Mouse (Mus musculus) kidney, embryonic 16.5 days (tissue): ENCODE data around the gene Lrmp. TPM values are rescaled to one million over a fixed set of nuclear protein-coding genes. Genes with fewer than 3 reads are reported as not detected.

Experiments
- ATAC-seq: fragments of 200-750 bp; cut with Nextera tagmentation; 2 replicates; pipeline ENCODE4 v1.8.0; 2017; ENCODE audit warnings: moderate TSS enrichment; ENCODE audit not compliant: low FRiP score, low TSS enrichment
- H3K27ac ChIP-seq: fragments of 300-500 bp; sonication (generic); 2 replicates; pipeline ENCODE4 v1.5.1; 2014; ENCODE audit warnings: low read length
- H3K27me3 ChIP-seq: fragments of 300-500 bp; sonication (generic); 2 replicates; pipeline ENCODE4 v1.6.1; 2014; ENCODE audit warnings: low read length, control low read depth, mixed read lengths; ENCODE audit not compliant: insufficient read depth
- H3K36me3 ChIP-seq: fragments of 300-500 bp; sonication (generic); 2 replicates; pipeline ENCODE4 v1.6.1; 2014; ENCODE audit warnings: low read length, control low read depth, mixed read lengths; ENCODE audit not compliant: insufficient read depth
- H3K4me1 ChIP-seq: fragments of 300-500 bp; sonication (generic); 2 replicates; pipeline ENCODE4 v1.6.1; 2014; ENCODE audit warnings: low read length, control low read depth, mixed read lengths; ENCODE audit not compliant: insufficient read depth
- H3K4me2 ChIP-seq: fragments of 300-500 bp; sonication (generic); replicated peaks from 2 replicates; pipeline ENCODE4 v1.6.1; 2014; ENCODE audit warnings: low read depth, low read length
- H3K4me3 ChIP-seq: fragments of 300-500 bp; sonication (generic); 2 replicates; pipeline ENCODE4 v1.5.1; 2014; ENCODE audit warnings: mild to moderate bottlenecking, low read length
- H3K9ac ChIP-seq: fragments of 300-500 bp; sonication (generic); replicated peaks from 2 replicates; pipeline ENCODE4 v1.6.1; 2014; ENCODE audit warnings: low read length
- H3K9me3 ChIP-seq: fragments of 300-500 bp; sonication (generic); 2 replicates; pipeline ENCODE4 v1.6.1; 2016; ENCODE audit warnings: low read length, control low read depth
- WGBS: fragments of 180-500 bp; shearing (Covaris S2); extraction: QIAGEN DNeasy Blood & Tissue Kit; methylation state at CpG from one replicate; pipeline ENCODE4 v1.1.7; 2014; 5-methylcytosine and 5-hydroxymethylcytosine counted together
- polyA plus RNA-seq: library from polyadenylated mRNA; unstranded; fragments of >200 nt; fragmentation: Nextera tagmentation; extraction: Ambion mirVana; gene quantifications from 2 replicates; pipeline ENCODE4 v1.2.1, GENCODE M21; 2015

The Lrmp gene
- polyA plus RNA-seq, 1 experiment from 2014 or later, result 1.8 TPM

DNA sequence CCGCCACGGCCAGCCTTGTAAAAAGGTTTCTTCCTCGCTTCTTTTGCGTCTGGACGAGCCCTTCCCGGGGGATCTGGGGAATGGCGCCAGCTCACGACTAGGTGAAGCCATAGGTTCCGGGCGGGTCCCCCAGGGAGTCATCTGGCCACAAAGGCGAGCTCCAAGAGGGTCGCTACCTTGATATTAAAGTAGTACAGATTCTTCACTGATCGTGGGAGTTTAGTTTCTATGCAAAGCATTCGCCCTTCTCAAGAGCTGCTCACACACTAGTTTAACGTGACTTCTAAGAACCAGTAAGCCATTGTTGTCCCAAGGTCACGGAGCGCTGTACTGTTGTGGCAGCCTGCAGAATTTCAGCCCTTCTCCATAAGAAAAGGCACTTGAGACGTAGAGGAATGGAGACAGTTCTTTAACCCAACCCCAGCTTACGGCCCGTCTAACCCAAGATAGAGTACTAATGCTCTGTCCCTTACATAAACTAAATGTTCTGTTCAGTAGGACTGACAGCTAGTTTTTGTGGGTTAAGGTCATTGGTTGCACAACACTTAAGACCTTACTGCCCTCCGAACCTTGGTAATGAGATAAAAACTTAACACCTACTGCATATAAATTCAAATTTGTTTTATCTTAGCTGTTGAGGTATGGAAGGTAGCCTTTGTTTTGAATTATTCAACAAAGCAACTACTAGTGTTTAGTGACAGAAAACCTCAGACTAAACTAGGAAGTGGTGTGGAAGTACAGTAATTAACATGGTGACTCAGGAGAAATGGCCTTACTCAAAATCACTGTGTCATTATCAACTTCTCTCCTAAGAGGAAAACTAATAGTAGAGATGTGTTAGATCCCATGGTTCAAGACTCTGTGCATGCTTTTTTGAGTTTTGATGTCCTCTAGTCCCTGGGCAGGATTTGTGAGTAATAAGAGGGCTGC, 96.2 kb downstream of the Lrmp start:
- peak overlapping the region; percentile 72 for H3K4me3 ChIP-seq
- peak overlapping the region; percentile 98 for H3K27ac ChIP-seq
- peaks cover 16% of the 10 kb centered on the region for H3K4me1 ChIP-seq
- no peaks in the 10 kb centered on the region for H3K27me3 ChIP-seq
- H3K36me3 ChIP-seq, result no peaks in the 10 kb centered on the region
- H3K4me2 ChIP-seq, result peak overlapping the region; percentile 53
- peak; percentile 47 for ATAC-seq
- no peaks in the 10 kb centered on the region for H3K9me3 ChIP-seq
- H3K9ac ChIP-seq, result peak overlapping the region; percentile 87
- 2% methylated on average over 21 of the region's 21 CpGs for WGBS

DNA sequence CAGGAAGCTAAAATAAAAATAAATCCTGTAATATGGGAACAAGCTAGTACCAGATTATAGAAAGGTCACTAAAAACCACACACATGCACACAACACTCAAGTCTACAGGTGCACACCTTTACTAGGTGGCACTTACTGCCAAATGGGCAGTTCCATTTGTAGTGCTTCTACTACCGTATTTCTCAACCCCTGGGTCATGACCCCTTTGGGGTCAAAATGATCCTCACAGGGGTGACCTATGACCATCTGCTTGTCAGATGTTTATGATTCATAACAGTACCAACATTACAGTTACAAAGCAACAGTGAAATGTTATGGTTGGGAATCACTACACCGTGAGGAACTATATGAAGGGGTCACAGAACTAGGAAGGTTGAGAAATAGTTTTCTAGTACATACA, 98.5 kb downstream of the Lrmp start:
- no peak for ATAC-seq
- no peak overlapping the region for H3K4me2 ChIP-seq
- 90% methylated on average over 2 of the region's 2 CpGs for WGBS
- H3K9me3 ChIP-seq, result no peaks in the 10 kb centered on the region
- H3K4me1 ChIP-seq, result peaks cover 16% of the 10 kb centered on the region
- no peak overlapping the region for H3K27ac ChIP-seq
- H3K4me3 ChIP-seq, result no peak overlapping the region
- H3K9ac ChIP-seq, result no peak overlapping the region
- peaks cover 3% of the 10 kb centered on the region; the same call in 1 of the 2 replicates for H3K36me3 ChIP-seq
- no peaks in the 10 kb centered on the region for H3K27me3 ChIP-seq

DNA sequence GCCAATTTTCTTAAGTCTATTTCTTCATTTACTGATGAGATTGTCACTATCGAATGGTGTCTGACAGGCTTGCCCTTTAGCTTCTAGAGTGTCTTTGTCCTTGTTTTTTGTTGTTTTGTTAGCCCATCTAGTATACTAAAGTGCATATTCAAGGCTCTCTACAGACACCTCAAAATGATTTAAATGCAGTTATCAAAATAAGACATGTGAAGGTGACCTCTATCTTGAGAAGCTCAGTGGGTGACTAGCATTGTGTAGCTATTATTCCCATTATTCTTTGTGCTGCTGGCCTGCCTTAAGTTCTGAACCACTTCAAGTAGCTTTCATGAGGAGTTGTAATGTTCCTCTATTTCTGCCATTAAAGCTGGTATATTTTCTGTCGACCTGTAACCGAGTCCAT, 100.4 kb downstream of the Lrmp start:
- Histone ChIP-seq H3K4me1 (peaks cover 10% of the 10 kb centered on the region), H3K4me2 (no peak overlapping the region), H3K9ac (no peak overlapping the region), H3K27me3 (no peaks in the 10 kb centered on the region), H3K9me3 (no peaks in the 10 kb centered on the region), H3K4me3 (no peak overlapping the region), H3K36me3 (peaks cover 9% of the 10 kb centered on the region; the same call in 1 of the 2 replicates), H3K27ac (no peak overlapping the region)
- no peak for ATAC-seq
- 89% methylated on average over 3 of the region's 3 CpGs for WGBS

DNA sequence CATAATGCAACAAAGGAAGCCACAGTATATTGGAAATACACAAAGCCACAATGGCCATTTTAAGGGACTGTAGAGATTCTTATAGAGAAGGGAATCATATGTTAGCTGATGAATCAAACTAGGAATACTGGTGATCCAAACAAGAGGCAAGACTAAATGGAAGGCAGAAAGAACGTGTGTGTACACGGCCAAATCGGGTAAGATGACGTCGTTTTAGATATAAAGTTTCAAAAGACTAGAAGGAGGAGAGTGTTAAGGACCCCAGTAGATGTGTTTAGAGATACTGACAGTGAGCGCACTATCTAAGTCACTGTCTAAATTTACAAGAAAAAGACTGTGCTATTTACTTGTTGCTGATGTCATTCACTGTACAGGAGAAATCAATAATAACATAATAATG, 108.8 kb downstream of the Lrmp start:
- H3K4me3 ChIP-seq, result no peak overlapping the region
- H3K27ac ChIP-seq, result no peak overlapping the region
- H3K27me3 ChIP-seq, result no peaks in the 10 kb centered on the region
- H3K4me2 ChIP-seq, result no peak overlapping the region
- H3K4me1 ChIP-seq, result no peaks in the 10 kb centered on the region
- H3K9me3 ChIP-seq, result no peaks in the 10 kb centered on the region
- peaks cover 9% of the 10 kb centered on the region; the same call in 1 of the 2 replicates for H3K36me3 ChIP-seq
- H3K9ac ChIP-seq, result no peak overlapping the region
- ATAC-seq, result no peak
- 88% methylated on average over 6 of the region's 6 CpGs for WGBS

Other genes starting within 250 kb of the Lrmp start
- 7.1 and 9.2 TPM in 2 replicates for gene Bcat1, start 39.5 kb upstream of the Lrmp start, polyA plus RNA-seq
- gene Casc1, start 95.4 kb downstream of the Lrmp start, polyA plus RNA-seq, result 0.71 and 0.76 TPM in 2 replicates
- 42.4 and 46.0 TPM in 2 replicates for gene Etfrf1, start 95.5 kb downstream of the Lrmp start, polyA plus RNA-seq
- 68.1 and 68.9 TPM in 2 replicates for gene Kras, start 134.6 kb downstream of the Lrmp start, polyA plus RNA-seq